Mouse (Mus musculus) midbrain, embryonic 14.5 days (tissue): ENCODE data around the gene Mvk. TPM values are rescaled to one million over a fixed set of nuclear protein-coding genes. Genes with fewer than 3 reads are reported as not detected.

Source experiments
- ATAC-seq: fragments of 200-750 bp; cut with Nextera tagmentation; 2 replicates; pipeline ENCODE4 v1.8.0; 2017; ENCODE audit warnings: moderate number of reproducible peaks, moderate library complexity; ENCODE audit not compliant: low FRiP score, low TSS enrichment
- DNase-seq: peaks from one replicate; pipeline ENCODE4 v3.0.0-alpha.2; 2015
- H3K27ac ChIP-seq: fragments of 300-500 bp; sonication (generic); replicated peaks from 2 replicates; pipeline ENCODE4 v1.5.1; 2014; ENCODE audit warnings: mild to moderate bottlenecking, low read depth, low read length, moderate library complexity
- H3K27me3 ChIP-seq: fragments of 300-500 bp; sonication (generic); 2 replicates; pipeline ENCODE4 v1.6.1; 2014; ENCODE audit warnings: low read length, control low read depth, mixed read lengths; ENCODE audit not compliant: control insufficient read depth, insufficient read depth
- H3K36me3 ChIP-seq: fragments of 300-500 bp; sonication (generic); 2 replicates; pipeline ENCODE4 v1.6.1; 2014; ENCODE audit warnings: low read length, control low read depth; ENCODE audit not compliant: control insufficient read depth, insufficient read depth
- H3K4me1 ChIP-seq: fragments of 300-500 bp; sonication (generic); 2 replicates; pipeline ENCODE4 v1.6.1; 2014; ENCODE audit warnings: mild to moderate bottlenecking, antibody characterized with exemption, low read length, control low read depth; ENCODE audit not compliant: control insufficient read depth, insufficient read depth
- H3K4me2 ChIP-seq: fragments of 300-500 bp; sonication (generic); 2 replicates; pipeline ENCODE4 v1.6.1; 2014; ENCODE audit warnings: mild to moderate bottlenecking, low read length, moderate library complexity
- H3K4me3 ChIP-seq: fragments of 300-500 bp; sonication (generic); replicated peaks from 2 replicates; pipeline ENCODE4 v1.5.1; 2014; ENCODE audit warnings: low read depth, low read length
- H3K9ac ChIP-seq: fragments of 300-500 bp; sonication (generic); replicated peaks from 2 replicates; pipeline ENCODE4 v1.6.1; 2014; ENCODE audit warnings: mild to moderate bottlenecking, low read length, moderate library complexity
- H3K9me3 ChIP-seq: fragments of 300-500 bp; sonication (generic); 2 replicates; pipeline ENCODE4 v1.6.1; 2016; ENCODE audit warnings: low read length, control low read depth, mixed read lengths; ENCODE audit not compliant: control insufficient read depth
- WGBS: fragments of 180-500 bp; shearing (Covaris S2); extraction: QIAGEN DNeasy Blood & Tissue Kit; methylation state at CpG from one replicate; pipeline ENCODE4 v1.1.7; 2014; 5-methylcytosine and 5-hydroxymethylcytosine counted together
- polyA plus RNA-seq: library from polyadenylated mRNA; unstranded; fragments of >200 nt; fragmentation: Nextera tagmentation; extraction: Ambion mirVana; gene quantifications from 2 replicates; pipeline ENCODE4 v1.2.1, GENCODE M21; 2014

The Mvk gene
- polyA plus RNA-seq, 1 experiment from 2014 or later: 58.7 TPM

DNA sequence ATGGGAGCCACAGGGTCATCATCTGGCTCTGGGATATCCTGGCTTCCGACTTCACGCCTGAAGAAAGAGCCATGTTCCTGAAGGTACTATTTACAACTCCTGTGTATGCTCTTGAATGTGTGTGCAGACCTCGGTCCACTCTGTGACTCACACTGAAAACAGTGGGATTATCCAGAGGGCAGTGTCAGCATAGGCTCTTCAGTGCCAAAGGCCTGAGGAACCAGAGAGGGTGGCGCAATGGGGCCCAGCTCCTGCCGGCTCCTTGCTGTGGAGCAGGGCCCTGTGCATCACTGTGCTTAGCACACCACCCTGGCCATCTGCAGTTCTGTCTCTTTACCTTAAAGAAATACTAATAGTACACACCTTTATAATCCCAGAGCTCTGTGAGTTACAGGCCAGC, 28.5 kb upstream of the Mvk start:
- Histone ChIP-seq H3K4me2 (no peak overlapping the region), H3K4me1 (no peaks in the 10 kb centered on the region), H3K27me3 (no peaks in the 10 kb centered on the region), H3K4me3 (no peak overlapping the region), H3K36me3 (peaks cover 100% of the 10 kb centered on the region), H3K27ac (no peak overlapping the region), H3K9ac (no peak overlapping the region), H3K9me3 (no peaks in the 10 kb centered on the region)
- ATAC-seq: no peak
- DNase-seq: no peak
- WGBS: 96% methylated on average over 5 of the region's 5 CpGs

DNA sequence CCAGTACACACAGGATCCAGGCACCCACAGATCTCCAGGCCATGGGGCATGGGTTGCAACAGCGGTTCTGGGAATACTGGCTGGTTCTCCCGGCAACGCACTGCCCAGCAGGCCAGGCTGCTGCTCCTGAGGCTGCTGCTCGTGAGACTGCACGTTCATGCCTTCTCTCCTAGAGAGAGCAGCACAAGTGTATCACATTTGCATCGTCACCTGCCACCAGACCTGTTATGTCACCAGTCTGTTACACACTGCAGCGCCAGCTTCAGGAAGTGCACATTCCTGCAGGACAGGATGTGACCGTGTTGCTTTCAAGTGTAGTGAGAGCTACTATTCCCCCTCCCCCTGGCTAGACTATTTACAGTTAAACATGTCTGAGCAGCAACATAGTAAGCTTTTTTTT, 27.2 kb upstream of the Mvk start:
- Histone ChIP-seq H3K4me1 (no peaks in the 10 kb centered on the region), H3K9ac (no peak overlapping the region), H3K4me3 (no peak overlapping the region), H3K4me2 (no peak overlapping the region), H3K36me3 (peaks cover 99% of the 10 kb centered on the region), H3K27me3 (no peaks in the 10 kb centered on the region), H3K27ac (no peak overlapping the region), H3K9me3 (no peaks in the 10 kb centered on the region)
- no peak for DNase-seq
- WGBS: 89% methylated on average over 8 of the region's 8 CpGs
- ATAC-seq: no peak

DNA sequence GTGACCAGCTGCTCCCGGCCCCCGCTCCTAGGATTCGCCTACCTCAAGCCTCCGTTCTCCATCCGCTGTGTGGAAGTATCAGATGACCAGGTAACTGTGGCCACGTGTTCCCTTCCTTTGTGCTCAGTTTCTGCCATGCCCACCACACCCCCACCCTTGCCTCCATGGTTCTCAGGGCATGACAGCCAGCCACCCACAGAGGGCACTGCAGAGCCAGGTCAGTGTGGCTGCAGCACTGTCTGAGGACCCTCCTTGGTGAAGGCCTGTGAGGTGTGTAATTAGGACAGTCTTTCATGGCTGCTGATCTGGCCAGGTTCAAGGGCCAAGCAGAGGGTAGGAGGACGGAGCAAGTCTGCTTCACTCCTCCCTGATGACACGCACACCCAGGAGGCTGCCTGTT, 25.5 kb upstream of the Mvk start:
- ATAC-seq: no peak
- Histone ChIP-seq H3K27ac (no peak overlapping the region), H3K9ac (no peak overlapping the region), H3K4me3 (no peak overlapping the region), H3K9me3 (no peaks in the 10 kb centered on the region), H3K36me3 (peaks cover 82% of the 10 kb centered on the region), H3K27me3 (no peaks in the 10 kb centered on the region), H3K4me2 (no peak overlapping the region), H3K4me1 (no peaks in the 10 kb centered on the region)
- DNase-seq: peak; percentile 56
- 87% methylated on average over 8 of the region's 8 CpGs for WGBS

GRCm38 (mm10) chr5:114421561-114422298, 22.3 kb upstream of the Mvk start:
- no peaks in the 10 kb centered on the region for H3K4me1 ChIP-seq
- DNase-seq: no peak
- no peaks in the 10 kb centered on the region for H3K9me3 ChIP-seq
- H3K27me3 ChIP-seq: no peaks in the 10 kb centered on the region
- WGBS: 87% methylated on average over 11 of the region's 11 CpGs
- H3K27ac ChIP-seq: no peak overlapping the region
- H3K4me2 ChIP-seq: no peak overlapping the region
- ATAC-seq: no peak
- H3K4me3 ChIP-seq: no peak overlapping the region
- peaks cover 50% of the 10 kb centered on the region for H3K36me3 ChIP-seq
- no peak overlapping the region for H3K9ac ChIP-seq

DNA sequence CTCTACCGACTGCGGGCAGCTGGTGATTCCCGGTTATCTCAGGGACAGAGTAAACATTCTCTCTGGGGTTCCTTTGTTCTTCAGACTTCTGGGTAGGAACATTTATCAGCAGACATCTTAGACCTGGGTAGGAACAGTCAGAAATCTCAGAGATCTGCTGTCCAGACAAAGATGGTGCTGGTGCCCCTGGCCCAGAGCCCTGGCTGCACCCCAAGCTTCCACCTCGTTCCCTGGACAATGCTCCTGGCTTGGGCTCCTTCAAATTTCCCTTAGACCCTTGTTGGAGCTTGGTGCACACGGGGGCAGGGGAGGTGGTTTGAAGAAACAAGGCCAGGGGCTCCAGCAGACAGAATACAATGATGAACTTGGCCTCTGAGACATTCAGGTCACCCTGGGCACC, 21.5 kb upstream of the Mvk start:
- no peak for ATAC-seq
- Histone ChIP-seq H3K9me3 (no peaks in the 10 kb centered on the region), H3K4me1 (no peaks in the 10 kb centered on the region), H3K9ac (no peak overlapping the region), H3K4me2 (no peak overlapping the region), H3K27ac (no peak overlapping the region), H3K36me3 (peaks cover 42% of the 10 kb centered on the region), H3K27me3 (no peaks in the 10 kb centered on the region), H3K4me3 (no peak overlapping the region)
- DNase-seq: no peak
- 55% methylated on average over 5 of the region's 5 CpGs for WGBS

DNA sequence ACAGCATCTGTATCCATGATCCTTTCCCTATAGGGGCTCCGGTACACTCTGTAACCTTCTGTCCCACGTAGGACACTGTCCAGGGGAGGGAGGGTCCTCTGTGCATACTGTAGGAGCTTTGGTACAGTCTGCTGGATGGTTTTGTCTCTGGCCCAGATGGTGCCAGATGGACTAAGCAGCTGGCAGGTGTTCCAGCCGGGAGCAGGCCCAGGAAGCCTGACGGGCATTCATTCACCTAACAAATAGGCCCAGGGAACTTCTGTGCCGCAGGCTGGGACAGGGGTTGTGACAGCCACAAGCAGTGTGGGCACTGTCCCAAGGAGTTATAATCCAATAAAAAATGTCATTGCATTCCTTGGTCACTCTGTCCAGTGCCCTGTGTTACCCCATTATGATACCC, 20.1 kb upstream of the Mvk start:
- no peak overlapping the region for H3K4me3 ChIP-seq
- peaks cover 28% of the 10 kb centered on the region for H3K36me3 ChIP-seq
- no peaks in the 10 kb centered on the region for H3K4me1 ChIP-seq
- ATAC-seq (no peak), DNase-seq (no peak)
- H3K9me3 ChIP-seq: no peaks in the 10 kb centered on the region
- H3K4me2 ChIP-seq: no peak overlapping the region
- H3K27me3 ChIP-seq: no peaks in the 10 kb centered on the region
- no peak overlapping the region for H3K27ac ChIP-seq
- H3K9ac ChIP-seq: no peak overlapping the region
- WGBS: 71% methylated on average over 5 of the region's 5 CpGs

GRCm38 (mm10) chr5:114426732-114427131, 17.3 kb upstream of the Mvk start:
- ATAC-seq (no peak), DNase-seq (no peak)
- Histone ChIP-seq H3K27ac (0 out of 2 replicates have a peak overlapping the region, but pooled peaks have one; percentile 45), H3K27me3 (no peaks in the 10 kb centered on the region), H3K4me3 (no peak overlapping the region), H3K4me2 (no peak overlapping the region), H3K9me3 (no peaks in the 10 kb centered on the region), H3K36me3 (0 out of 2 replicates have a peak, but pooled peaks cover under 1% of the 10 kb centered on the region), H3K9ac (no peak overlapping the region), H3K4me1 (no peaks in the 10 kb centered on the region)
- 75% methylated on average over 6 of the region's 6 CpGs for WGBS

DNA sequence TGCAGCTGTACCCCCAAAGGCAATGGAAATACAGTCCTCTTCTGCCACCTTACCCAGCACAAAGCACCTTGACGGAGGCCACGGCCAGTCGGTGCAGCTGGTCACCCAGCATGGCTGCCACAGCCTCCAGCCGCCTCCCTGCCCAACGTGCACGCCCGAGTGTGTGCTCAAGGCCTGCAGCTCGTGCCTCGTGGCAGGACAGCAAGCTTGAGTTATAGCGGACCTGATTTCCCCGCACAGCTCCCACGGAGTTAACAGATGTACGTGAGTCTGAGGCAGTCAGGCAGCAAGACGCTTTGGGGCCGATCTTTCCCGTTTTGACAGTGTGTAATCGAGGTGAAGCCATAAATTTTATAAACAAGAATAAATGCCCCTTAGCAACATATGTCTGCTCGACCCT, 15.4 kb upstream of the Mvk start:
- no peak overlapping the region for H3K27ac ChIP-seq
- no peak overlapping the region for H3K4me3 ChIP-seq
- no peaks in the 10 kb centered on the region for H3K36me3 ChIP-seq
- DNase-seq: no peak
- H3K9me3 ChIP-seq: no peaks in the 10 kb centered on the region
- no peak for ATAC-seq
- 82% methylated on average over 18 of the region's 18 CpGs for WGBS
- H3K4me1 ChIP-seq: no peaks in the 10 kb centered on the region
- H3K4me2 ChIP-seq: no peak overlapping the region
- H3K9ac ChIP-seq: no peak overlapping the region
- H3K27me3 ChIP-seq: no peaks in the 10 kb centered on the region

- WGBS: 85% methylated on average over 7 of the region's 7 CpGs
- no peak overlapping the region for H3K4me2 ChIP-seq
- peaks cover 6% of the 10 kb centered on the region for H3K36me3 ChIP-seq
- no peak overlapping the region for H3K4me3 ChIP-seq
- no peak overlapping the region for H3K9ac ChIP-seq
- H3K4me1 ChIP-seq: no peaks in the 10 kb centered on the region
- no peaks in the 10 kb centered on the region for H3K27me3 ChIP-seq
- no peak for ATAC-seq
- no peak overlapping the region for H3K27ac ChIP-seq
- no peak for DNase-seq
- H3K9me3 ChIP-seq: no peaks in the 10 kb centered on the region
These were observed 14.3 kb upstream of the Mvk start for GRCm38 (mm10) chr5:114429781-114430180.
